Mouse (Mus musculus) forebrain, postnatal 0 days (tissue): ENCODE measurements around the gene Slc2a10. TPM values are rescaled to one million over a fixed set of nuclear protein-coding genes. Genes with fewer than 3 reads are reported as not detected.

Source experiments
- ATAC-seq: fragments of 200-750 bp; cut with Nextera tagmentation; 2 replicates; pipeline ENCODE4 v1.8.0; 2017; ENCODE audit warnings: mild to moderate bottlenecking, moderate library complexity
- DNase-seq: peaks from one replicate; pipeline ENCODE4 v3.0.0-alpha.2; 2015
- H3K27ac ChIP-seq: fragments of 300-500 bp; sonication (generic); 2 replicates; pipeline ENCODE4 v1.5.1; 2014; ENCODE audit warnings: low read depth, mild to moderate bottlenecking, antibody characterized with exemption, low read length, moderate library complexity, mixed read lengths
- H3K27me3 ChIP-seq: fragments of 300-500 bp; sonication (generic); 2 replicates; pipeline ENCODE4 v1.6.1; 2014; ENCODE audit warnings: mild to moderate bottlenecking, low read length, mixed read lengths; ENCODE audit not compliant: insufficient read depth
- H3K36me3 ChIP-seq: fragments of 300-500 bp; sonication (generic); 2 replicates; pipeline ENCODE4 v1.6.1; 2014; ENCODE audit warnings: mild to moderate bottlenecking, moderate library complexity; ENCODE audit not compliant: insufficient read depth
- H3K4me1 ChIP-seq: fragments of 300-500 bp; sonication (generic); 2 replicates; pipeline ENCODE4 v1.6.1; 2014; ENCODE audit warnings: antibody characterized with exemption; ENCODE audit not compliant: insufficient read depth
- H3K4me2 ChIP-seq: fragments of 300-500 bp; sonication (generic); 2 replicates; pipeline ENCODE4 v1.6.1; 2014; ENCODE audit warnings: low read depth, mild to moderate bottlenecking, moderate library complexity
- H3K4me3 ChIP-seq: fragments of 300-500 bp; sonication (generic); 2 replicates; pipeline ENCODE4 v1.5.1; 2014; ENCODE audit warnings: low read depth, low read length, mixed read lengths
- H3K9ac ChIP-seq: fragments of 300-500 bp; sonication (generic); 2 replicates; pipeline ENCODE4 v1.6.1; 2014; ENCODE audit warnings: mild to moderate bottlenecking
- H3K9me3 ChIP-seq: fragments of 300-500 bp; sonication (generic); 2 replicates; pipeline ENCODE4 v1.6.1; 2016; ENCODE audit warnings: low read length
- CTCF ChIP-seq: sonication (generic); IDR thresholded peaks from 2 replicates; pipeline ENCODE4 v1.5.1; 2016; ENCODE audit warnings: antibody characterized with exemption, control low read depth, low read depth
- WGBS: fragments of 180-500 bp; shearing (Covaris S2); extraction: QIAGEN DNeasy Blood & Tissue Kit; methylation state at CpG from one replicate; pipeline ENCODE4 v1.1.7; 2014; 5-methylcytosine and 5-hydroxymethylcytosine counted together
- polyA plus RNA-seq: library from polyadenylated mRNA; unstranded; fragments of >200 nt; fragmentation: Nextera tagmentation; extraction: Ambion mirVana; gene quantifications from 2 replicates; pipeline ENCODE4 v1.2.1, GENCODE M21; 2015
- total RNA-seq: library from RNA; depleted of rRNA; stranded (reverse); fragments of >200 nt; gene quantifications from 2 replicates; pipeline ENCODE4 v1.2.3, GENCODE M21; 2014; rRNA removed

The Slc2a10 gene
- total and polyA plus RNA-seq, 2 experiments from 2014 or later, result 2.1 TPM

DNA sequence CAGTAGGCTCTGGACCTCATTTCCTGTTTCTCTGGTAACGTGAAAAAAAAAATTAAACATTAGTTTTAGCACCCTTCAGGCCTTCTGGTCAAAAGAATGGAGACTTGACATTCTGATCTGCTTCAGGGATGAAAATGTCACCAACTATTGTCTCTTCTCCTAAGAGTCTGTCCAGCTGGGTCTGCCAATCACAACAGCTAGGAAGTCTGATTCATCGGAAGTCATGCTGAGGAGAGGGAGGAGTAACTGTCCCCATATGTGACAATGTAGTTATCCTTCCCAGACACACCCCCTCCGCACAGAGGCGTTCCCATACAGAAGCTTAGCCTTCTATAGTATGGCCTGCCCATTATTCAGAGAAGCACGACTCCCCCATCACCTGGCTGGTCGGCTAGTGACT is 65.3 kb downstream of the Slc2a10 start:
- no peak overlapping the region for H3K9ac ChIP-seq
- H3K27ac ChIP-seq, result no peak overlapping the region
- H3K4me1 ChIP-seq, result no peaks in the 10 kb centered on the region
- H3K9me3 ChIP-seq, result no peaks in the 10 kb centered on the region
- H3K36me3 ChIP-seq, result no peaks in the 10 kb centered on the region
- no peak overlapping the region for H3K4me3 ChIP-seq
- no peak for TF ChIP-seq CTCF
- DNase-seq (no peak), ATAC-seq (no peak)
- no peak overlapping the region for H3K4me2 ChIP-seq
- 54% methylated on average over 6 of the region's 6 CpGs for WGBS
- H3K27me3 ChIP-seq, result 0 out of 2 replicates have a peak, but pooled peaks cover 4% of the 10 kb centered on the region

Other genes starting within 250 kb of the Slc2a10 start
- gene Slc35c2, start 215.9 kb upstream of the Slc2a10 start, total RNA-seq, result 66.9 and 85.8 TPM in 2 replicates
- gene Slc35c2, start 215.9 kb upstream of the Slc2a10 start, polyA plus RNA-seq, result 62.7 and 65.8 TPM in 2 replicates
- 78.8 and 80.9 TPM in 2 replicates for gene Elmo2, start 177.3 kb upstream of the Slc2a10 start, total RNA-seq
- gene Elmo2, start 177.3 kb upstream of the Slc2a10 start, polyA plus RNA-seq, result 68.6 and 84.5 TPM in 2 replicates
- 3.2 and 14.4 TPM in 2 replicates for gene Zfp663, start 135.1 kb upstream of the Slc2a10 start, total RNA-seq
- 2.1 and 3.3 TPM in 2 replicates for gene Zfp663, start 135.1 kb upstream of the Slc2a10 start, polyA plus RNA-seq
- gene Zfp334, start 115.5 kb upstream of the Slc2a10 start, total RNA-seq, result 16.7 and 22.4 TPM in 2 replicates
- gene Zfp334, start 115.5 kb upstream of the Slc2a10 start, polyA plus RNA-seq, result 2.8 and 4.6 TPM in 2 replicates
- not detected in 2 replicates for gene Ocstamp, start 103.4 kb upstream of the Slc2a10 start, total RNA-seq
- not detected in 2 replicates for gene Ocstamp, start 103.4 kb upstream of the Slc2a10 start, polyA plus RNA-seq
- gene Slc13a3, start 30.6 kb upstream of the Slc2a10 start, total RNA-seq, result 12.7 and 24.3 TPM in 2 replicates
- 14.4 and 18.0 TPM in 2 replicates for gene Slc13a3, start 30.6 kb upstream of the Slc2a10 start, polyA plus RNA-seq
- 44.0 and 54.6 TPM in 2 replicates for gene Trp53rka, start 10.5 kb upstream of the Slc2a10 start, total RNA-seq
- 31.8 and 36.8 TPM in 2 replicates for gene Trp53rka, start 10.5 kb upstream of the Slc2a10 start, polyA plus RNA-seq
- gene Eya2, start 91.2 kb downstream of the Slc2a10 start, total RNA-seq, result 5.7 and 11.3 TPM in 2 replicates
- 6.5 and 7.4 TPM in 2 replicates for gene Eya2, start 91.2 kb downstream of the Slc2a10 start, polyA plus RNA-seq